Mouse (Mus musculus) mouse embryonic stem cell (cell line): ENCODE measurements around the gene Rtn4.

ENCODE experiments used
- in situ Hi-C, 2 experiments: fragments of 300-500 bp; cut with MboI; formaldehyde crosslinking; loops; 1 replicate in 1 of 2; 3 replicates in 1 of 2; pipeline ENCODE4 v1.14.3; 2019 to 2020; ENCODE audit warnings: low sequenced_read_pairs in 2 of 2, low pct_unique_long_range_greater_than_20kb in 1 of 2, mixed read lengths in 1 of 2; ENCODE audit not compliant: unreplicated experiment in 1 of 2

Rtn4 gene

DNA sequence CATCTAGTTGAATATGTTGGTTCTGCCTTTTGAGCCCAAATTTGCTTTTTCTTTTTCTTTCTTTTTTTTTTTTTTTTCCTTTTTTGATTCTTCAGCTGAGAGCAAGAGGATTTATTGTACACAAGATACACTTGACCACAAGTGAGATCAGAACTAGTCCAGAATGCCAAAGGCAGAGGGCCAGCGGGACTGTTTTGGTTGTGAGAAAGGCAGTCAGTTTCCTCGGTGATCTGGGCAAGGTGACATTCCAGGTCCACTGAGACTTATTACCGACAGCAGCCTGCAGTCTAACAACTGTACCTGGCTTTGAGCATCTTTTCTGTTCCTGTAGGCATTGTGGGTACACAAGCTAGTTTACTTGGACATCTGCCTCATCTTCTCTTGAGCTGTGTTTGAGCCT lies 10.0 kb downstream of the Rtn4 start:
- in situ Hi-C loops: no loop called here

DNA sequence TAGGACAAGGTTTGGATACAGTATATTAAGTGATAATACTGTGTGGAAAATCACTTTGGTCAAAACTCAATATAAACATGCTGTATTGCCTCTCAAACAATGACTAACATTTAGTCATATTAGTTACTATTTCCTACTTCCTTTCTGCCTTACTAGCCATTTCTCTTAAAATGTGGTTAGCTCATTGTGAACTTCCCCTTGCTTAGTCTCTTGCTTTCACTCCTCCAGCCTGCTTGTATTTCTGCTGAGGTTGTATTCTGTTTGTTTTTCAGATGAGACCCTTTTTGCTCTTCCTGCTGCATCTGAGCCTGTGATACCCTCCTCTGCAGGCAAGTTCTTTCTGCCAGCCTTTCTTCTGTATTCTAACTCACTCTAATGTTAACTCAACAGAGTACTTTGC lies 12.5 kb downstream of the Rtn4 start:
- in situ Hi-C loops: no loop called here

DNA sequence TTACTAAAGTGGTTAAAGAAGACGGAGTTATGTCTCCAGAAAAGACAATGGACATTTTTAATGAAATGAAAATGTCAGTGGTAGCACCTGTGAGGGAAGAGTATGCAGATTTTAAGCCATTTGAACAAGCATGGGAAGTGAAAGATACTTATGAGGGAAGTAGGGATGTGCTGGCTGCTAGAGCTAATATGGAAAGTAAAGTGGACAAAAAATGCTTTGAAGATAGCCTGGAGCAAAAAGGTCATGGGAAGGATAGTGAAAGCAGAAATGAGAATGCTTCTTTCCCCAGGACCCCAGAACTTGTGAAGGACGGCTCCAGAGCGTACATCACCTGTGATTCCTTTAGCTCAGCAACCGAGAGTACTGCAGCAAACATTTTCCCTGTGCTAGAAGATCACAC lies 14.1 kb downstream of the Rtn4 start:
- in situ Hi-C loops: no loop called here

DNA sequence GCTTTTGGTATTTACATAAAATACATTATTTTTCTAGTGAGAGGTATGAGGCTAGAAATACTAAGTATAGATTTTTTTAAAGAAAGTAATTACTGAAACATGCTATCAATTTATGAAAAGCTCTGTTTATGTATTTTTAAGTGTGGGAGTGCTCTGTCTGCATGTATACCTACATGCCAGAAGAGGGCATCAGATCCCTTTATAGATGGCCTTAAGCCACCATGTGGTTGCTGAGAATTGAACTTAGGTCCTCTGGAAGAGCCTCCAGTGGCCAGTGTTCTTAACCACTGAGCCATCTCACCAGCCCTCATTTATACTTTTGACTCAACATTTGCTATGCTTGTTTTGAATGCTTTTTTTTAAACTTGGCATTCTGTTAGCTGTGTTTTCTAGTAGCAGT lies 16.8 kb downstream of the Rtn4 start:
- in situ Hi-C loops: no loop called here

DNA sequence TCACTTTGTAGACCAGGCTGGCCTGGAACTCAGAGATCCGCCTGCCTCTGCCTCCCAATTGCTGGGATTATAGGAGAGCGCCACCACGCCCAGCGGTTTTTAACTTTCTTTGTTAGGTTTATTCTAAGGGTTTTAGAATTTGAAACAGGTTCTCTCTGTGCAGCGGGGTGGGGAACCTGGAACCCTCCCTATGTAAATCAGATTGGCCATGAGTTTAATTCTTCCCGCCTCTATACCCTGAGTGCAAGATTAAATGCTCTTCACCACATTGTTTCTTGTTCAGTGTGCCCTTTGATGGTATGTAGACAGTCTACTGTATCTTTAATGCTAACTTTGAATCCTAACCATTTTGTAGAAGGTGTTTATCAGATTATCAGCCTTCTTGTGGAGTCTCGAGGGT lies 21.4 kb downstream of the Rtn4 start:
- in situ Hi-C loops: no loop called here

DNA sequence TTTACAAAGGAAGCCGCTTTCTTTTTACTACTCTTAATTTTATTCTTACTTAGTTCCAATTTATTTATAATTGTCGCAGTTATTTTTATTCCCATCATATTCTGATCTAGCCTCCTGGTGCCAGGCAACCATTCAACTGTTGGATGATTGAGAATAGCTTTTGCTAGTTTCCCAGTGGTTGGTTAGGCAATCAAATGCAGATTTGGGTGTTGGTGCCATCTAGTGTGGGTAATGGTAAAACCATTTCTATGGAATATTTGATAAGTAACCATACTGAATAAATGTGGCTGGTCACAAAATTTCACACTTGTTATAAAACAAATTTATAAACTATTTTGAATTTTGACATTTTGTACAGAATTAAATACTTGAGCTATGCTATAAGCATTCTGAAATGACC lies 22.0 kb downstream of the Rtn4 start:
- in situ Hi-C loops: no loop called here

DNA sequence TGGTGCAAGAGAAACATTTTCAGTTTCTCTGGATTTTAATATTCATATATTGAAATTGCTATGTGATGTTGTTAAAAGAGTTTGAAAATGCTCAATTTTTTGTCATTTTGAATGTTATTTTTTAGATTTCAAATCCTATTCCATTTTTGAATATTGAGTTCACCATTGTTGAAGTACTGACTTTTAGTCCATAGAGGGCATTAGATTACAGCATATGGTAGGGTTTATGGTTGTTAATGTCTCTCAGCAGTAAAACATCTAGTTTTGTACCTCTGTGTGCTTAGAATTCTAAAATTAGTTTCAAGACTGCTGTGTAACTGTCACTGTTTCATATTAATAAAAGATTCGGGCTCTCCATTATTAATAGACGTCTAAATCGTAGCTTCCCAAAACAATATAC lies 22.8 kb downstream of the Rtn4 start:
- in situ Hi-C loops: no loop called here

DNA sequence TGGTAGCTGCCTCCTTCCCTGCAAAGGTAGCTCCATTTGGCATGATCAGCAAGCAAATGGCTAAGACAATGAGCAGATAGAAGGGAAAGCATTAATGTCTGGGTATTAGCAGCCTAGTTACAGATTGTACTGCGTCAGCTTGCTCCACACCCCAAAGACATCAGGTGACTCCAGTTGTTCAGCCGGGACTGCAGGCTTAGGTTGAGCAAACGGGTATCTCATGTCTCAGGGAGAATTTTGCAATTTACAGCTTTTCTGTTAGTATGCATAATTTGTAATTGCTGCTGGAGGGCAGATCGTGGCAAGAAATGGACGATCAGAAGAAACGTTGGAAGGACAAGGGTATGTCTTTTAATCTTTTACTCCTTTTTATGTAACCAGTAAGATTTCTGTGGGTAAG lies 25.8 kb downstream of the Rtn4 start:
- in situ Hi-C loops: no loop called here

DNA sequence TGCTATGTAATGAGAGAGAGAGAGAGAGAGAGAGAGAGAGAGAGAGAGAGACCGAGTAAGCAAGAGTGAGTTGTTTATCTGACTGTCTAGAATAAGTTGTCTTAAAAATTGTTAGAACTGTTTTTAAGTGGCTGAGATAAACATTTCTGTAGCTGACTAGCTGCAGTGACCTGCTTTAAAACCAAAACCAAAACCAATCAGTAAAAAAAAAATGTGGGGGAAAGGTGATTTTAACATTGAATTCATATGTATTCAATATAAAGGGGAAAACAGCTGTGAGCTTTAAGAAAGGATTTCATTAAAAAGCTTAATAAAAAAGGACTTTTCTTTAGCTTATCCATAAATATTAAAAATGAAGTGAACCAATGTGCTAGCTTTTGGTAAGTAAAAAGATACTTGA lies 26.9 kb downstream of the Rtn4 start:
- in situ Hi-C loops: no loop called here

DNA sequence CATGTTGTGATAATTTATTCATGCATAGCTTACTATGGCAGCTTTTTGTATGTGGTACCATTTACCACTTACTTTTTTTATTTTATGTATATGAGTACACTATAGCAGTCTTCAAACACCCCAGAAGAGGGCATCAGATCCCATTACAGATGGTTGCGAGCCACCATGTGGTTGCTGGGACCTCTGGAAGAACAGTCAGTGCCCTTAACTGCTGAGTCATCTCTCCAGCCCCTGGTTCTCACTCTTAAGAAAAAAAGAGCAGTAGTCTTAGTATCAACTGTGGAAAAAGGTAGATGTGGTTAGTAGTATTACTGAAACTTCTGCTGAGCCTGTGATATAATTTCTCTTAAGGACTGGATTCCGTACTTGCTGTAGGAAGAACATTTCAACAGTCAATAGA lies 31.5 kb downstream of the Rtn4 start:
- in situ Hi-C loops: no loop called here

DNA sequence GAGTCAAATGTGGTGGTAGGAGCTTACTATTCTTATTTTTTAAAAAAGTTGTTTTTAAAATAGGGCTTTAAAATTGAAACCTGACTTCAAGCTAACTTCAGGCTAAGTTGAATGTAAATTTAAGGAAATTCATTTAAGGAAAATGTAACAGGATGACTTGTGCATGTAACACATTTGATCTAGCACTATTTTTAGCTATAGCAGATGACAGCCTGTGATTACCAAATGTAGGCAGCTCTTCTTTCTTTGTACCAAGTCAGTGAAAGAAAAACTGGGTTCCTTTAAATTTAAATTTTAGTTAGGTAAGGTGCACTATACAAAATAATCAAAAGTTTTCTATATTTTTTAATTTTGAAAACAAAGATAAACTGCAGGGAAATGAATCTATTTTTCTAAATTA lies 32.4 kb downstream of the Rtn4 start:
- in situ Hi-C loops: no loop called here

DNA sequence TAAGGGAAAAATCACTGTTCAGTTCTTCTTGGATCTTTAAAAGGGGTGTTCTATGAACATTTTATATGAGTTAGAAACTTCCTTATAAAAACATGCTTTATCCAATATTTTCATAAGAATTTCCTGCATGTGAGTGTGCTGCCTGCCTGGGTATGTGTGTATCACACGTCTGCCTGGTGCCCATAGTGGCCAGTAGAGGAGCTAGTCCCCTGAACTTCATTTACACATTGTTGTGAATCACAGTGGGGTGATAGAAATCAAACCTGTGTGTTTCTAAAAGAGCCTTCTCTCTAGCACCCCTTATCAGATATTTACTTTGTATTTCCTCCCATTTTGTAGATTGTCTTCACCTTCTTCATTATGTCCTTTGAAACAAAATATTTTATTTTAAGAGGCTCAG lies 32.9 kb downstream of the Rtn4 start:
- in situ Hi-C loops: no loop called here

DNA sequence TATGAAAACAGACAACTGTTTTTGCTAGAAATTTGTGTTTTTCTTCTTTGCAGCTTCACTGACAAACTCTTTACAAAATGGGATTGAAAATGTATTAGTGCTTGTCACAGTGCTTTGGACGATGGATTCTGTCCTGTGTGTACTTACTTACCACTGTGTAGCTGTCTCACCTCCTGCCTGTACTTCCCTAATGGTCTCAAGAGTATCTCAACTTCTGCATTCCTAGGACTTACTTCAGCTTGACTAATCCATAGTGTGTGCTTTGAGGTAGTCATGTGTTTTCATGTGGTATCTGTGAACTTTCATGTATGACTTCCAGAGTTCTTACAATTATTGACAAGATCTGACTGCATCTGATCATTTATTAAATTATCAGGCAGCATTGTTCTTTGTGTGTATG lies 35.2 kb downstream of the Rtn4 start:
- in situ Hi-C loops: no loop called here

DNA sequence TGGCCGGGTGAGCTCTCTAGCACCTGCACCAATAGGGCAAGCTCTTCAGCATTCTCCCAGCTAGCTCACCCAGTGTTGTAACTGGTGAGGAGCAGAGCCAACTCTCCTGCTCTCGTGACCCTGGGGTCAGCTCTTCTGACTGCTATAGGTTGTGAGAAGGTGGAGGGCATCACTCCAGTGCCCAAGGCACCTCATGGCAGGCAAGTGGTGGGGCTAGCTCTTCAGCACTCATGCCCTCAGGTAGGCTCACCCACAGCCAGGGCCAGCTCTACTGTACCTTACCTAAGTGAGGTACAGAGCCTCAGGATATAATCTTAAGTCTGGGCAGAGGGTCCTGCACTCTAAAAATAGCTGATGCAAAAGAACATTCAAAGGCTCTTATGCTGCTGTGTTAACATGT lies 47.0 kb downstream of the Rtn4 start:
- in situ Hi-C loops: no loop called here

DNA sequence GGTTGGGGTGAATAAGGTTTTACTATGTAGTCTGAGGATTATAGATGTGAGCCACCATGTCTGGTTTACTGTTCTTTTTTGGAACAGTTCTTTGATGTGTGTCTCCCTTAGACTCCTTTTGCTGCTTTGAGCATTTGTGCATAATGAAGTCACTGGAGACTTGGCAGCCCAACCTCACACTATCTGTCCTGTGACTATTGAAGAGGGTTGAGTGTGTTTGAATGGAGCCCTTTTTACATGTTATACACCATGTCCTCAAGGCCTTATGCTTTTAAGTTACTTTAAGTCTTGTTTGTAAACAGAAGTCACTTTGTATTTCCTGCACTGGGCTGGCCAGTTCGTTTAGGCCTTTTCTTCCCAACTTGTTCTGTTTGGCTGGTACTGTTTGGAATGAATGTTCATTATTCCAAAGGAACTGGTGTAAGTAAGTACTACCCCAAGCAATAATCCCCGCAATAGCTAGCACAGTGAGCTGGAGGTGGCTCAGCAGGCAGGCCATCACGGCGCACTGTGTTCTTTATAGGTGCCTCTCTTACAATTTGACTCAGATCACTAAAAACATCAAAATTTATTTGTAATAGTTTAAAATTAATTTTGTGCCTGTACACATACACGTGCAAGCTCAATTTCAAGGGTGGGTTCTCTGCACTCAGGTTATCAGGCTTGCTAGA lies 52.1 kb downstream of the Rtn4 start:
- in situ Hi-C loops: no loop called here

DNA sequence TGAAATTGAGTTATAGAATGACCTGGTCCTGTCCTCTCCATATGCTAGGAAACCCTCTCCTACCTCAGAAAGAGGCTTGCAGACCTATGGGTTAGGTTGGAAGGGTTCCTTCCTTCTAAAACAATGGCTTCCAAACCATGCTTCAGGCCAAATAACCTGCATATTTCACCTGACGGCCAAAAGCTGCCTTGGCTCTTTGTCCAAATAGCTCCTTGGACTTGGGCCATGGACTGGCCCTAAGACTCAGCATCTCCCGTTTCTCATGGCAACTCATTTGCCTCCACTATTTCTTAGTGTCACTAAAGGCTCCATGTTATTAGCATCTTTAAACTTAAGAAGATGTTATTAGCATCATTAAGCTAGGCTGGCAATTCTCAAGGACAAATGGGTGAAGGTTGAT lies 52.8 kb downstream of the Rtn4 start:
- in situ Hi-C loops: no loop called here

DNA sequence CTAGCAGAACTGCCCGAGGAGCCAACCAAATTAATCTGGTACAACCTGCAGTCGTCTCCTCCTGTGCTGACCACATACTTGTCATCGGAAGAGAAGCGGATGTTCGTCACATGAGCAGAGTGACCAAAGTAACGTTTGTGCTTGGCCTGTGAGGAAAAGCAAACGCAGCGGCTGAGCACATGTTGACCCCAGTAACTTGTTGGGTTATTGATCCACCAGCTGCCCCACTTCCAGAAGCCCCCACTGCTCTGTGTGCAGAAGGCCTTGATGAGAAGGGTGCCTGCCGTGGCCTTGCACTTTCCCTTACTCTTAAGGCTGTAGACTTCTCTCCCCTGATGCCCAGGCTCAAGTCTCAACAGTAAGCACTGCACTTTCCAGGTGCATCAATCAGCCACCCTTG lies 53.5 kb downstream of the Rtn4 start:
- in situ Hi-C loops: no loop called here

DNA sequence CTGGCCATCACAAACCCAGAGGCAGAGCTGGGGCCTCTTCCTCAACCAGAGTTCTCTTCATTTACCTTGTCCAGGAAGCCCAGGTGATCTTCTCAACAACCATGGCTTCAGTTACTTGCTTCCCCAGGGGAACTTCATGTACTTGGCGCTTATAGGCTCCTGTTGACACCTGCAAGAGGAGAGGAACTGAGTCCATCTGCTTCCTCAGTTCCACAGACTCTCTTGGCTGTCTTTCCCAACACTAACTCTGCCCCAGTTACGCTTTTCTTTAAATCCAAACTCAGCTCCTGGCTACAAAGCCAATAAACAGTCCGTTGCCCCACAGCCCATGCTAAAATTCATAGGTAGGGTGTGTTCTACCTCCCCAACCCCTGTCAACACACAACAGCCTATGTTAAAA lies 54.6 kb downstream of the Rtn4 start:
- in situ Hi-C loops: no loop called here

DNA sequence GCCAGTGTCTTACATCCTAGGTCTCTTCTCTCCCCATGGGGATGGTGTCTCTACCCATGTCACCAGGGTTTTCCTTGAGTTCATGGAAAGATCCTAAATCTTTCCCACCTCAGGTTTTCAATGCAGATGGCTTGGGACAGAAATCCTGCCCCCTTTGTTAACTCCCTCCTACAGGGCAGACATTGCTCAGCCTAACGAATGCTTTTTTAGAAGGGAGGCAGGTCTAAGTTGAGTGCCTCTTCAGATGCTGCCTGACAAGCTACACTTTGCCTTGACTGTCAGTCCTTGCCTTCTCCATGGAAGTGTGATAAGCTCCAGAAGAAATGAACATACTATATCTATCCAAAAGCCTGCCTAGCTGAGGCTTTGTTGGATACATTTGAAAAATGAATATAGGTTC lies 55.1 kb downstream of the Rtn4 start:
- in situ Hi-C loops: no loop called here

DNA sequence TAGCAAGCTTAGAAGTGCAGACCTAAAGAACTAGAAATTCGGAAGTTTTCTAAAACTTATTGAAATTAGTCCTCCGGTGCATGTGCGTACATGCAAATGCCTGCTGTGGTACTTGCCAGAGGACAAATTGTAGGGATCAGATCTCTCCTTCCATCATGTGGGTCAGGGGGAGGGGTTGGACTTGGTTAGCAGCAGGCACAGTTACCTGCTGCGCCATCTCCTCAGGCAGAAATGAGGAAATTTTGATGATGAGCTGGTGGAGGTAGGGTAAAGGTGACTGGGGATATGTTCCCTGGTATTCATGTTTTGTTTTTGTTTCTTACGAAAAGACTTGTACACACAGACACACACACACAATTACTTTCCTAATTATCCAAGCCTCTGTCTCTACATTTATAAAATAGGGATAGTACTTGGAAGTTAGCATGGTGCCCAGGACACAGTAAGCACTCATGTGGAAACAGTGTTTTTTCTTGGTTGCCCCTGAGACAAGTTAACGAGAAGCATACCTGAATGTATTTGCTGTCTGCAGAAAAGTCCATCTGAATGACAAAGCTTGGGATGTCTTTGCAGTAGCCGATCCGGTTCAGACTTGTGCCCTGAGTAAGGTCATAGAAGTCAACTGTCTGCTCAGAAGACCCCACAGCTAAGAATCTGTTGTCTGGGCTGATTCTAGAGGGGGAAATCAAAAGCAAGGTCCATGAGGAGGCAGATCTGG lies 56.2 kb downstream of the Rtn4 start:
- in situ Hi-C loops: no loop called here

DNA sequence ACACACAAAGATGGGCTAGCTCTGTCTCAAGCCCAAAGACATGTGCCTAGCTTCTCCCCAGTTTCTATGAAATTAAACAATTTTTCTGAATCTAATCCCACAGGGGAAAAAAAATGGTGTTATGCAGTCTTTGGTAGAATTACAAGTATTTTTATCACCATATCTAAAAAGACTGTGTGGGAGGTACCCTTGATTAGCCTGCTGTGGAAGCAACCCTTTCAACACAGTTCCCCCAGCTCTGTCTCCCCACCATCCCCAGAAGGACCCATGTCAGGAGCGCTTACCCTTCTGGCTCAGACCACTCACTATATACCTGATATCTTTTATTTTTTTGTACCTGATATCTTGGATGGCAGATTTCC lies 56.7 kb downstream of the Rtn4 start:
- in situ Hi-C loops: no loop called here
